Comparison of ENCODE assay signal across 8 mouse cellular contexts in genomic region chr7:28386007-28386406, GRCm38 (mm10). TPM values are rescaled to one million over a fixed set of nuclear protein-coding genes. Genes with fewer than 3 reads are reported as not detected.
DNase-seq lines count a peak whose midpoint lies in the region; ATAC-seq lines count a peak whose summit lies in the region.

No protein-coding gene starts in this region.

- WGBS in heart, embryonic 10.5 days: 76% methylated on average over 7 of the region's 7 CpGs
- WGBS in lung, embryonic 15.5 days: 77% methylated on average over 7 of the region's 7 CpGs
- WGBS in midbrain, embryonic 15.5 days: 92% methylated on average over 7 of the region's 7 CpGs

- no peak overlapping the region for H3K9ac ChIP-seq in lung, embryonic 15.5 days
- no peak overlapping the region for H3K9ac ChIP-seq in midbrain, embryonic 15.5 days

- DNase-seq in gastrocnemius, postnatal 10 days: peak; percentile 14
- no peak for DNase-seq in gastrocnemius, adult 8-10 months (ENCODE audit: low spot score in 2 of 2)
- DNase-seq in 416B (ENCODE audit: low read depth): peak; percentile 89
- DNase-seq in heart, embryonic 10.5 days (ENCODE audit: low spot score): no peak
- no peak for DNase-seq in frontal cortex, postnatal 36 days (ENCODE audit: low spot score in 2 of 2)
- no peak for DNase-seq in cerebellum, adult 9-11 months

- H3K27me3 ChIP-seq in heart, embryonic 10.5 days (ENCODE audit: insufficient read depth, poor library complexity, severe bottlenecking): no peaks in the 10 kb centered on the region
- H3K27me3 ChIP-seq in lung, embryonic 15.5 days: no peaks in the 10 kb centered on the region
- H3K27me3 ChIP-seq in midbrain, embryonic 15.5 days (replicated peaks): no peaks in the 10 kb centered on the region

- no peak overlapping the region for H3K4me2 ChIP-seq in lung, embryonic 15.5 days
- H3K4me2 ChIP-seq in midbrain, embryonic 15.5 days: no peak overlapping the region

- ATAC-seq in lung, embryonic 15.5 days (ENCODE audit: borderline replicate concordance, extremely low read depth, low FRiP score, low TSS enrichment): no peak
- ATAC-seq in midbrain, embryonic 15.5 days (replicated peaks): no peak

- H3K4me1 ChIP-seq in heart, embryonic 10.5 days: peaks cover 36% of the 10 kb centered on the region
- H3K4me1 ChIP-seq in lung, embryonic 15.5 days: peaks cover 28% of the 10 kb centered on the region
- H3K4me1 ChIP-seq in midbrain, embryonic 15.5 days: peaks cover 9% of the 10 kb centered on the region; the same call in 1 of the 2 replicates

- no peaks in the 10 kb centered on the region for H3K9me3 ChIP-seq in heart, embryonic 10.5 days
- H3K9me3 ChIP-seq in lung, embryonic 15.5 days: no peaks in the 10 kb centered on the region
- no peaks in the 10 kb centered on the region for H3K9me3 ChIP-seq in midbrain, embryonic 15.5 days

- no peak overlapping the region for H3K4me3 ChIP-seq in heart, embryonic 10.5 days
- no peak overlapping the region for H3K4me3 ChIP-seq in lung, embryonic 15.5 days
- H3K4me3 ChIP-seq in midbrain, embryonic 15.5 days: no peak overlapping the region

- H3K36me3 ChIP-seq in heart, embryonic 10.5 days: peaks cover 49% of the 10 kb centered on the region
- H3K36me3 ChIP-seq in lung, embryonic 15.5 days: peaks cover 39% of the 10 kb centered on the region
- peaks cover 30% of the 10 kb centered on the region for H3K36me3 ChIP-seq in midbrain, embryonic 15.5 days (replicated peaks)

- H3K27ac ChIP-seq in heart, embryonic 10.5 days: peak overlapping the region; percentile 37
- peak overlapping the region; percentile 55 for H3K27ac ChIP-seq in lung, embryonic 15.5 days
- no peak overlapping the region for H3K27ac ChIP-seq in midbrain, embryonic 15.5 days

RNA-seq across cellular contexts. Expression of gene Zfp36, which starts 6.0 kb away (rescaled TPM):
- total RNA-seq in gastrocnemius, postnatal 10 days (2021): 10 to 100 TPM in 1 of 2 experiments, 1 to 10 TPM in 1; 8.1 to 10.5 TPM
- 10 to 100 TPM in 2 of 4 experiments, 1 to 10 TPM in 2; 6.5 to 25.6 (median 9.0) TPM for total RNA-seq in gastrocnemius, adult 8-10 months (2022)
- 13.7 and 15.1 TPM in 2 replicates for polyA plus RNA-seq in heart, embryonic 10.5 days (2016; fragmentation: Nextera tagmentation; extraction: Ambion mirVana)
- 16.4 and 17.9 TPM in 2 replicates for polyA plus RNA-seq in lung, embryonic 15.5 days (2015; fragmentation: Nextera tagmentation; extraction: Ambion mirVana)
- polyA plus RNA-seq in midbrain, embryonic 15.5 days (2015; fragmentation: Nextera tagmentation; extraction: Ambion mirVana): 3.2 and 3.3 TPM in 2 replicates

RNA-seq across cellular contexts. Expression of gene Med29, which starts 6.5 kb away (rescaled TPM):
- total RNA-seq in gastrocnemius, postnatal 10 days (2021): 10 to 100 TPM; 22.6 to 23.0 TPM
- 10 to 100 TPM; 19.3 to 24.6 (median 20.5) TPM for total RNA-seq in gastrocnemius, adult 8-10 months (2022)
- polyA plus RNA-seq in heart, embryonic 10.5 days (2016; fragmentation: Nextera tagmentation; extraction: Ambion mirVana): 58.8 and 62.0 TPM in 2 replicates
- 51.2 and 53.8 TPM in 2 replicates for polyA plus RNA-seq in lung, embryonic 15.5 days (2015; fragmentation: Nextera tagmentation; extraction: Ambion mirVana)
- 46.6 and 47.0 TPM in 2 replicates for polyA plus RNA-seq in midbrain, embryonic 15.5 days (2015; fragmentation: Nextera tagmentation; extraction: Ambion mirVana)

RNA-seq across cellular contexts. Expression of gene Paf1, which starts 6.7 kb away (rescaled TPM):
- 10 to 100 TPM; 36.5 to 46.2 TPM for total RNA-seq in gastrocnemius, postnatal 10 days (2021)
- 10 to 100 TPM; 19.8 to 32.6 (median 24.8) TPM for total RNA-seq in gastrocnemius, adult 8-10 months (2022)
- polyA plus RNA-seq in heart, embryonic 10.5 days (2016; fragmentation: Nextera tagmentation; extraction: Ambion mirVana): 79.8 and 81.3 TPM in 2 replicates
- 80.7 and 88.2 TPM in 2 replicates for polyA plus RNA-seq in lung, embryonic 15.5 days (2015; fragmentation: Nextera tagmentation; extraction: Ambion mirVana)
- polyA plus RNA-seq in midbrain, embryonic 15.5 days (2015; fragmentation: Nextera tagmentation; extraction: Ambion mirVana): 92.5 and 110 TPM in 2 replicates

RNA-seq across cellular contexts. Expression of gene Plekhg2, which starts 13.6 kb away (rescaled TPM):
- 10 to 100 TPM; 18.7 to 30.0 TPM for total RNA-seq in gastrocnemius, postnatal 10 days (2021)
- 1 to 10 TPM; 2.0 to 3.3 (median 2.6) TPM for total RNA-seq in gastrocnemius, adult 8-10 months (2022)
- 68.3 and 75.1 TPM in 2 replicates for polyA plus RNA-seq in heart, embryonic 10.5 days (2016; fragmentation: Nextera tagmentation; extraction: Ambion mirVana)
- polyA plus RNA-seq in lung, embryonic 15.5 days (2015; fragmentation: Nextera tagmentation; extraction: Ambion mirVana): 59.4 and 67.9 TPM in 2 replicates
- 28.8 and 32.5 TPM in 2 replicates for polyA plus RNA-seq in midbrain, embryonic 15.5 days (2015; fragmentation: Nextera tagmentation; extraction: Ambion mirVana)

RNA-seq across cellular contexts. Expression of gene Rps16, which starts 35.6 kb away (rescaled TPM):
- 100 to 1,000 TPM; 757 to 807 TPM for total RNA-seq in gastrocnemius, postnatal 10 days (2021)
- 100 to 1,000 TPM; 442 to 558 (median 490) TPM for total RNA-seq in gastrocnemius, adult 8-10 months (2022)
- 726 and 844 TPM in 2 replicates for polyA plus RNA-seq in heart, embryonic 10.5 days (2016; fragmentation: Nextera tagmentation; extraction: Ambion mirVana)
- polyA plus RNA-seq in lung, embryonic 15.5 days (2015; fragmentation: Nextera tagmentation; extraction: Ambion mirVana): 979 and 1,114 TPM in 2 replicates
- 430 and 438 TPM in 2 replicates for polyA plus RNA-seq in midbrain, embryonic 15.5 days (2015; fragmentation: Nextera tagmentation; extraction: Ambion mirVana)

Comparison
In these comparisons a context has a peak if more than half of its experiments do, and no peak if none do; other contexts are left out.
1. DNase-seq: peak in gastrocnemius, postnatal 10 days (single experiment) and 416B (single experiment); none in gastrocnemius, adult 8-10 months (0 of 2), heart, embryonic 10.5 days (single experiment), frontal cortex, postnatal 36 days (0 of 2) and cerebellum, adult 9-11 months (single experiment).